Mouse (Mus musculus): Measurements from ENCODE around the gene Rfx3.

DNA sequence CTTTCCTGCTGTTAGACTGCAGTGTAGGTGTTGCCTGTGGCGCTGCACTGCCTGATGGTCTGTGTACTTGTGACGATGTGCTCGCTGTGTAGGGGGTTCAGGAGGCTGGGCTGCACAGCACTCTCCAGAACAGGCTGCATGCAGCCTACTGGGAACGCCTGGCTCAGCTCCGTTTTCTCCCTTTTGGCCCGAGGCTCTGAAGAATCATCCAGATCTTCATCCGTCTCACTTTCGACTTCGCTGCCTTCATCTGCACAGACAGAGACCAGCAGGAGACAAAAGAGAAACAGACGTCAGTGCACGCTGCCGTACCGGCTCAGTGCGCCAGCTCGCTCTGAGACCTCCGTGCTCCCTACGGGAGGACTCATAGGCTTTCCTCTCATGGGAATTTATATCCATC, 242.5 kb downstream of the Rfx3 start:
- TF ChIP-seq CTCF (IDR thresholded peaks at IDR 0.05; ENCODE audit: low read depth, low read length), result no peak
- no peak for TF ChIP-seq POLR2A (IDR thresholded peaks at IDR 0.05; ENCODE audit: extremely low read depth, insufficient read depth, low read length)

All from liver, adult 2 months (tissue).